Mouse (Mus musculus) MEL (cell line): Measurements from ENCODE around the gene Slc16a1. TPM values are rescaled to one million over a fixed set of nuclear protein-coding genes. Genes with fewer than 3 reads are reported as not detected.

Experiments used
- DNase-seq: peaks from one replicate; pipeline ENCODE4 v3.0.0; 2011; ENCODE audit warnings: low read depth, low spot score
- H3K27ac ChIP-seq: 2 replicates; pipeline ENCODE4 v1.5.1; 2012; ENCODE audit warnings: low read depth, mild to moderate bottlenecking, control low read depth, low read length, moderate library complexity; ENCODE audit not compliant: control insufficient read depth
- H3K27me3 ChIP-seq, 2 experiments: fragments of 150-350 bp in 1 of 2; sonication (generic) in 1 of 2; 2 replicates each; pipeline ENCODE4 v1.6.1; 2012; ENCODE audit warnings: low read length in 2 of 2, mild to moderate bottlenecking in 2 of 2, improper control_type of control experiment in 1 of 2, moderate library complexity in 1 of 2; ENCODE audit not compliant: insufficient read depth in 2 of 2, control insufficient read depth in 1 of 2
- H3K36me3 ChIP-seq, 2 experiments: 2 replicates each; pipeline ENCODE4 v1.6.1; 2012 to 2014; ENCODE audit warnings: low read length in 2 of 2, improper control_type of control experiment in 1 of 2, inconsistent platforms in 1 of 2, mild to moderate bottlenecking in 1 of 2; ENCODE audit not compliant: insufficient read depth in 2 of 2, control insufficient read depth in 1 of 2
- H3K4me1 ChIP-seq, 2 experiments: fragments of 150-350 bp in 1 of 2; sonication (generic) in 1 of 2; 2 replicates each; pipeline ENCODE4 v1.6.1; 2012; ENCODE audit warnings: low read length in 2 of 2, improper control_type of control experiment in 1 of 2, mild to moderate bottlenecking in 1 of 2; ENCODE audit not compliant: insufficient read depth in 2 of 2, control insufficient read depth in 1 of 2
- H3K4me3 ChIP-seq, 2 experiments: fragments of 150-350 bp in 1 of 2; sonication (generic) in 1 of 2; 2 replicates each; pipeline ENCODE4 v1.5.1; 2012; ENCODE audit warnings: low read depth in 2 of 2, low read length in 2 of 2, mild to moderate bottlenecking in 2 of 2, moderate library complexity in 2 of 2, control low read depth in 1 of 2, improper control_type of control experiment in 1 of 2; ENCODE audit not compliant: control insufficient read depth in 1 of 2, insufficient read depth in 1 of 2
- H3K79me2 ChIP-seq: 2 replicates; pipeline ENCODE4 v1.6.1; 2012; ENCODE audit warnings: mild to moderate bottlenecking, low read length, moderate library complexity; ENCODE audit not compliant: control insufficient read depth, poor library complexity, insufficient read depth
- H3K9ac ChIP-seq: 2 replicates; pipeline ENCODE4 v1.6.1; 2012; ENCODE audit warnings: low read depth, mild to moderate bottlenecking, control low read depth, low read length, moderate library complexity; ENCODE audit not compliant: control insufficient read depth, poor library complexity, severe bottlenecking
- H3K9me3 ChIP-seq: fragments of 150-350 bp; sonication (generic); replicated peaks from 2 replicates; pipeline ENCODE4 v1.6.1; 2012; ENCODE audit warnings: mild to moderate bottlenecking, low read length, improper control_type of control experiment, moderate library complexity; ENCODE audit not compliant: insufficient read depth
- CTCF ChIP-seq, 3 experiments: IDR thresholded peaks in 2 of 3; conservative IDR thresholded peaks in 1 of 3; 2 replicates each; pipeline ENCODE4 v1.5.1; 2011 to 2012; ENCODE audit warnings: low read length in 3 of 3, low read depth in 2 of 3, mild to moderate bottlenecking in 2 of 3, improper control_type of control experiment in 1 of 3, inconsistent platforms in 1 of 3, mixed read lengths in 1 of 3, moderate library complexity in 1 of 3; ENCODE audit not compliant: control insufficient read depth in 1 of 3, insufficient read depth in 1 of 3, poor library complexity in 1 of 3, severe bottlenecking in 1 of 3
- ELF1 ChIP-seq: IDR thresholded peaks from 2 replicates; pipeline ENCODE4 v1.6.1; 2014; ENCODE audit warnings: low read depth, mild to moderate bottlenecking, inconsistent platforms, low read length, improper control_type of control experiment, moderate library complexity
- EP300 ChIP-seq, 2 experiments: IDR thresholded peaks; 2 replicates each; pipeline ENCODE4 v1.6.1; 2011; ENCODE audit warnings: improper control_type of control experiment in 2 of 2, low read length in 2 of 2, low read depth in 1 of 2, mild to moderate bottlenecking in 1 of 2
- JUND ChIP-seq: IDR thresholded peaks from 2 replicates; pipeline ENCODE4 v1.6.1; 2011; ENCODE audit warnings: low read depth, mild to moderate bottlenecking, improper control_type of control experiment, low read length
- KAT2A ChIP-seq: conservative IDR thresholded peaks from 2 replicates; pipeline ENCODE4 v1.6.1; 2012; ENCODE audit warnings: low read depth, low read length, improper control_type of control experiment, inconsistent platforms
- MXI1 ChIP-seq: IDR thresholded peaks from 2 replicates; pipeline ENCODE4 v1.6.1; 2011; ENCODE audit warnings: mild to moderate bottlenecking, low read depth, low read length, improper control_type of control experiment
- MYB ChIP-seq: IDR thresholded peaks from 2 replicates; pipeline ENCODE4 v1.6.1; 2011; ENCODE audit warnings: mild to moderate bottlenecking, low read depth, low read length, improper control_type of control experiment
- NRF1 ChIP-seq: IDR thresholded peaks from 2 replicates; pipeline ENCODE4 v1.6.1; 2014; ENCODE audit warnings: low read depth, mild to moderate bottlenecking, inconsistent platforms, low read length, improper control_type of control experiment, moderate library complexity; ENCODE audit not compliant: poor library complexity, insufficient read depth, severe bottlenecking
- POLR2A ChIP-seq, 2 experiments: IDR thresholded peaks; 2 replicates each; pipeline ENCODE4 v1.6.1; 2011 to 2012; ENCODE audit warnings: low read length in 2 of 2, mild to moderate bottlenecking in 2 of 2, control low read depth in 1 of 2, improper control_type of control experiment in 1 of 2, low read depth in 1 of 2, moderate library complexity in 1 of 2; ENCODE audit not compliant: control insufficient read depth in 1 of 2, insufficient read depth in 1 of 2, poor library complexity in 1 of 2
- RAD21 ChIP-seq: IDR thresholded peaks from 2 replicates; pipeline ENCODE4 v1.6.1; 2011; ENCODE audit warnings: mild to moderate bottlenecking, low read depth, low read length, improper control_type of control experiment
- RCOR1 ChIP-seq: IDR thresholded peaks from 2 replicates; pipeline ENCODE4 v1.6.1; 2012; ENCODE audit warnings: low read depth, mild to moderate bottlenecking, inconsistent platforms, low read length, improper control_type of control experiment
- SIN3A ChIP-seq: IDR thresholded peaks from 2 replicates; pipeline ENCODE4 v1.6.1; 2012; ENCODE audit warnings: low read length, improper control_type of control experiment, inconsistent platforms
- SMC3 ChIP-seq: IDR thresholded peaks from 2 replicates; pipeline ENCODE4 v1.6.1; 2011; ENCODE audit warnings: low read depth, low read length, improper control_type of control experiment
- TAL1 ChIP-seq: IDR thresholded peaks from 2 replicates; pipeline ENCODE4 v1.6.1; 2012; ENCODE audit warnings: mild to moderate bottlenecking, inconsistent platforms, low read length, moderate library complexity, mixed read lengths
- ZC3H11A ChIP-seq: IDR thresholded peaks from 2 replicates; pipeline ENCODE4 v1.6.1; 2012; ENCODE audit warnings: low read depth, mild to moderate bottlenecking, inconsistent platforms, low read length, improper control_type of control experiment
- polyA plus RNA-seq, 2 experiments: library from polyadenylated mRNA; stranded (reverse) in 1 of 2; unstranded in 1 of 2; fragments of >175 nt in 1 of 2; fragments of >200 nt in 1 of 2; gene quantifications; 2 replicates each; pipeline versions ENCODE4 v1.2.1 to v1.2.4; 2012; ENCODE audit warnings: low replicate concordance in 2 of 2, low read depth in 1 of 2; ENCODE audit not compliant: insufficient read length in 2 of 2, insufficient read depth in 1 of 2, missing spikeins in 1 of 2
- total RNA-seq: library from RNA; depleted of rRNA; stranded (reverse); fragments of 300-350 nt; gene quantifications from 2 replicates; pipeline ENCODE4 v1.2.3, GENCODE M21; 2012

Gene Slc16a1
- total and polyA plus RNA-seq, 3 experiments: 43.7 to 128 (median 96.1) TPM

- no peak for DNase-seq
- no peak overlapping the region for H3K27ac ChIP-seq
Observed at GRCm38 (mm10) chr3:104677781-104678180, 39.3 kb downstream of the Slc16a1 start.

GRCm38 (mm10) chr3:104678826-104679225 is 40.4 kb downstream of the Slc16a1 start:
- no peaks in the 10 kb centered on the region for H3K9me3 ChIP-seq
- no peak overlapping the region for H3K4me3 ChIP-seq
- H3K27me3 ChIP-seq: no peaks in the 10 kb centered on the region
- no peak for TF ChIP-seq TAL1
- no peak for TF ChIP-seq NRF1
- no peak for TF ChIP-seq EP300 (IDR thresholded peaks at IDR 0.05; ENCODE audit: low read depth in 1 of 2, low read length in 2 of 2)
- TF ChIP-seq POLR2A (IDR thresholded peaks at IDR 0.05; ENCODE audit: control insufficient read depth in 1 of 2, insufficient read depth in 1 of 2, low read depth in 1 of 2, low read length in 2 of 2, poor library complexity in 1 of 2): no peak
- no peak for TF ChIP-seq KAT2A
- TF ChIP-seq SIN3A: no peak
- no peak for TF ChIP-seq MXI1
- no peak for DNase-seq
- no peak overlapping the region for H3K27ac ChIP-seq
- H3K9ac ChIP-seq: no peak overlapping the region
- no peaks in the 10 kb centered on the region for H3K79me2 ChIP-seq
- peaks cover 0 to 9% of the 10 kb centered on the region in 2 experiments; a peak in 2 of 4 replicates for H3K36me3 ChIP-seq
- peaks cover 0 to 8% of the 10 kb centered on the region in 2 experiments; a peak in 2 of 4 replicates for H3K4me1 ChIP-seq

More at GRCm38 (mm10) chr3:104677781-104678180, 39.3 kb downstream of the Slc16a1 start:
- Histone ChIP-seq H3K4me1 (peaks cover 4 to 16% of the 10 kb centered on the region in 2 experiments; a peak in 3 of 4 replicates), H3K36me3 (peaks cover 0 to 17% of the 10 kb centered on the region in 2 experiments; a peak in 2 of 4 replicates), H3K79me2 (no peaks in the 10 kb centered on the region), H3K9me3 (no peaks in the 10 kb centered on the region), H3K4me3 (no peak overlapping the region), H3K9ac (no peak overlapping the region), H3K27me3 (no peaks in the 10 kb centered on the region)
- TF ChIP-seq ELF1: no peak
- no peak for TF ChIP-seq RCOR1
- TF ChIP-seq MYB: no peak
- no peak for TF ChIP-seq JUND
- TF ChIP-seq, all 39 proteins: peak for 0

- H3K27ac ChIP-seq: no peak overlapping the region
- no peaks in the 10 kb centered on the region for H3K4me1 ChIP-seq
- no peak overlapping the region for H3K4me3 ChIP-seq
- H3K27me3 ChIP-seq: no peaks in the 10 kb centered on the region
- no peaks in the 10 kb centered on the region for H3K9me3 ChIP-seq
- H3K79me2 ChIP-seq: no peaks in the 10 kb centered on the region
- H3K9ac ChIP-seq: no peak overlapping the region
- TF ChIP-seq ZC3H11A (peak; percentile 90), JUND (no peak), CTCF (IDR thresholded peaks at IDR 0.05 in 2 of 3, conservative IDR thresholded peaks at IDR 0.05 in 1 of 3; ENCODE audit: control insufficient read depth in 1 of 3, insufficient read depth in 1 of 3, low read depth in 2 of 3, low read length in 3 of 3, poor library complexity in 1 of 3, severe bottlenecking in 1 of 3) (peak; percentile 76 to 96 (median 92)), RAD21 (peak; percentile 98), SMC3 (peak; percentile 94)
- H3K36me3 ChIP-seq: no peaks in the 10 kb centered on the region
- DNase-seq: peak; percentile 79
Observed at GRCm38 (mm10) chr3:104682671-104683504, 44.4 kb downstream of the Slc16a1 start.
